Mouse (Mus musculus) v-Abl transformed pro-B cells (cell line): ENCODE results near the gene Prr30.
"Not testable (repeated sequence)": the region's sequence is repeated elsewhere in the genome, so short reads cannot be mapped to it uniquely, and the experiment has no call there.

Experiments
- in situ Hi-C, 2 experiments: fragments of 400-800 bp; cut with MboI; formaldehyde crosslinking; loops; one replicate each; pipeline ENCODE4 v1.15.1; 2025; ENCODE audit not compliant: unreplicated experiment in 2 of 2

Prr30 gene

DNA sequence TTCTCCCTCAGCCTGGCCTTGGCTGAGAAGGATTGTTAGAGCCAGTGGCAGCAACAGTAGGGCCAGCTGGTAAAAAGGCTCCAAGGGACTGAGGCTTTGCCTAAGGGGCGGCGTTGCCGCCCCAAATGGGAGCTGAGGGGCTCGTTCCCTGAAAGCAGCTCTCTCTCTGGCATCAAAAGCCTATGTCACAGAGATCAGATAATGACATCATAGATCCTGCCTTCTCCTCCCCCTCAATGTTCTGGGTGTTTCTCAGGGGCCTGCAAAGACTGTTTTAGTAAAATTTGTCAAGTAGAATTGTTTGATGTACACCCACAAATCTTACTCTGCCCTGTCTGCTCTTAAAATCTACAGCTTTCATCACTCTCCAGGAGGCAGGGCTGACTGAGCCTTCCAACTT is at the start of gene Prr30:
Gene Prr30, minus strand, starts transcription at position 101 of the 400 bp plus-strand sequence.
- in situ Hi-C loops, result no loop called here

DNA sequence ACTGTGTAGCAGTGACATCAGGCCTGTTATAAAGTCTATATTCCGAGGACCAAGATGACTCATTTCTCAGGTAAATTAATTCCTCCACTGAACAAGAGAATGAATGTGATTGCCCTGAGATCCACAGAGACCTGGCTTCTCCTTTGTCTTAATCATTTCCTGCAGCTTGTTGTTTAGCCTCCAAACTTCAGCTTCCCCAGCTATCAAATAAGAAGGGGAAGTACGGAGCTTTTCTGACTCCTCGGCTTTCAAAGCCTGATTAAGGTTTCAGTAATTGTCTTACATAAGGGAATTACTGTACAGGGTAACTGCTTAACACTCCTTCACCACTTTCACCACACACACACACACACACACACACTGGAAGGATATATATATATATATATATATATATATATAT is 46.7 kb upstream of the Prr30 start:
- in situ Hi-C loops, result no loop called here

DNA sequence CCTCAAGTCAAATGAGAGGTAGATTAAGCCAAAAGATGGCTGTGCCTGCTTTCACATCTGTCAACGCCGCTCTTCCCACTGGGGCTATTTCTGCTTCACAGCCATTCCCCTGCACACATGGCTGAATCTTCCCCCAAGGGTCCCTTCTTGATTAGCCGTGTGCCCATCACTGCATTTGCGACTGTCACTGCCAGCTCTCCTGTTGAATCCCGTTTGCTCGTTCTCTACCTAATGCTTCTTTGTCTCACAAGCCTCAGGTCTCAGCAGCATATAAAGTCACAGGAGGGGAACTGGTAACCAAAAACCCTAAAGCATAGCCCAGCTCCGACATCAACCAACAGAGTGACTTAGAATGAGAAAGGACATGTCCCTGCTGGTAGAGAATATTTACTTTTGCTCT is 45.6 kb upstream of the Prr30 start:
- in situ Hi-C loops, result no loop called here

DNA sequence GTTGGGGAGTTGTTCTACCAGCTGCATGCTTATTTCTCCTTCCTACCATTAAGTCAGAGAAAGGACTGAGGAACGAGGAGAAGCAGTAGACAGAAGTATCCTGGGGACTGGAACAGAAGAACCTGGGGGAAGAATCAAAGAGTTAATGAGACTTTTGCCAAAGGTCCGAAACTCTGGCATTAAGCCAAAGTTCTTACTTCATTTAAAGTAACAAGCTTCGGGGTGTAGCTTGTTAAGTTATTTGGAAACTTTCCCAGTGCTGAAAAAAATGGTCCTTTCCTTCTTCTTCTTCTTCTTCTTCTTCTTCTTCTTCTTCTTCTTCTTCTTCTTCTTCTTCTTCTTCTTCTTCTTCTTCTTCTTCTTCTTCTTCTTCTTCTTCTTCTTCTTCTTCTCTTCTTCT is 44.3 kb upstream of the Prr30 start:
- in situ Hi-C loops, result not testable (repeated sequence)

DNA sequence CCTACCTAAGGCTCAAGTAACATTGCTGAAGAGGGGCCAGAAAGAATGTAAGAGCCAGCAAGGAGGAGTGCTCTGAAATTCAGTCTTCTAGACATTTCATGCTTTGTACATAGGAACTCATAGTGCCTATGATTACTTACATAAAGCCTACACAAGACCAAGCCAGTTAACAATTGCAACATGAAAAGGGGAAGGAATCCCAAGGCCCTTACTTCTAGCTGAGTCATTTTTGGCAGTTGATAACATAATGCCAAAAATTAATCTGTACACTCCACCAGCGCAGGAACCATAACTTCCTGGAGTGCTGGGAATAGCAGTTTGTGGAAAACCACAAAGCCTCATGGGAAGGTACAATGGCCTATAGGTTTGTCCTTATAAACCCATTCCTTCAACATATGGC is 37.8 kb upstream of the Prr30 start:
- in situ Hi-C loops, result no loop called here

DNA sequence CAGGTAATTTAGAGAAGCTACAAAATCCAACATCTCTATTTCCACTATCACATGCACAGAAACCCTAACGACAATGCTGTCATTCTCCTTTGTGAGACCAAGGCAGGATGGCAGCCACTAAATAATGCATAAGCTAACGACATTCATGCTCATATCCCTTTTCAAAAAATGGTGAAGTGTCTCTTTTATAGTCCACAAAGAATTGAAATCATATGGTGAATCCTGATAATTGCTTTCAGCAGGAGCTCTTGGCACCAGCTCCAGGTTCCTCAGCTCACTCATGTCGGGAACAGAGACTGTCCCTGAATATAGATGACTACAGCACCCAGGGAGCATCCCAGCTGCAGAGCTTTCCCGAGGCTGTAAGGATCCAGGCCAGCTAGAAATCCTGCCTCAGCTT is 28.9 kb upstream of the Prr30 start:
- in situ Hi-C loops, result no loop called here

DNA sequence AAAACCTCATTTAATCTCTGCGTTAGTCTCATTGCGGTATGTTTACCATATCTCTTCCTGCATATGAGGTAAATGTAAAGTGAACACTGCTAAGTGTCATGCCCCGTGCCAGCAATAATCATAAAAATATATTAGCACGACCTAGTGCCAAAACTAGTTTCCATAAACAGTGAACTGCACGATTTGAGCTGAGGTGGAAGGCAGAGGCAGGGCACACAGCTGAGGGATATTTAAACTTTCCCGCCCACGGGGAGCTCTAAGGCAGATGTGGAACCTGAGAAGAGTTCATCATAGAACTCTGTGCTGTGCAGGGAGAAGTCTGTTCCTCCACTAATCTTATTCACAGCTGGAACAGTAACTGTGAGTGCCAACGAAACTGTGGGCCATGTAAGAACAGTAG is 22.2 kb upstream of the Prr30 start:
- in situ Hi-C loops, result no loop called here

DNA sequence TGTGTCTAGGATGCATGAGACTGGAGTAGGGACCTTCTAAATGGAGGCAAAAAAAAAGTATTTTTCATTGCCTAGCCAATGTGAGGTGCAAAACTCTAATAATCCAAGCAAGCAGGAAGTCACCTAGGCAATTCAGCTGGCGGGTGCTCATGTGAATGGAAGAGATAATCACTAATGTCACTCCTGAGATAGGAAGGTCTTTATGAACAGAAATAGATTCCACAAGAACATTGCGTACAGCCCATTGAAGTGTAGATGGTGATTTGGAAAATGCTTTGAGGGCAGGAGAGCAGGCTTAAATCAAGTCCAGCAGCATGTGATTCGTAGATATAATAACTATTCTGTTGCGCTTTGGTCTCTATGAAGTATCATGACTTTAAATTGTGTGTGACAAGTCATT is 27.9 kb downstream of the Prr30 start:
- in situ Hi-C loops, result no loop called here
